8 mouse cellular contexts compared by ENCODE assay signal in the genomic region with DNA sequence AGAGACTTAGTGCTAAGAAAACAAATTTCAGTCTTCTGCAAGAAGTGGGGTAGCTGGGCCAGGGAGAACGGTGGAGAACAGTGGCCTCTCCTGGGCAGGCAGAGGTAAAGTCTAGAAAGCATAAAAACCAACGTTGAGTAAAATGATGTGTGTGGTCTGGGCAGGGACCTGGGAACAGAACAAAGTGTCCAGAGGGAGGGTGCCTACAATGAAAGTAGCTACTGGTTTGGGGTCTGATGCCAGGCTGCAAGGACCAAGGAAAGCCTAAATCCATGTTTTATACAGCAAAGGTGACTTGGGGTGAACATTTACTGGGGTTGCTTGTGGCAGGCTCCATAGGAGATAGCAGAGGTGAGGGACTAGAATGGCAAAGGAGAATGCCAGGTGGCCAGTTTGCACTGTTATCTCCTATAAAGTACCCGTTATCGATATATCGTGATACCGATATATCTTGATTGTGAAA.
DNase-seq lines count a peak whose midpoint lies in the region; ATAC-seq and TF ChIP-seq lines count a peak whose summit lies in the region.

No protein-coding gene starts in this region.

- H3K4me3 ChIP-seq in CH12.LX (replicated peaks in 1 of 3; ENCODE audit: low read depth in 2 of 3, low read length in 2 of 3, poor library complexity in 1 of 3): no peak overlapping the region
- no peak overlapping the region for H3K4me3 ChIP-seq in embryonic facial prominence, embryonic 14.5 days (ENCODE audit: low read depth, low read length)
- peak overlapping the region; percentile 72 for H3K4me3 ChIP-seq in liver, embryonic 16.5 days (ENCODE audit: low read depth, low read length)
- peak overlapping the region; percentile 53; the same call in 1 of the 2 replicates for H3K4me3 ChIP-seq in neural tube, embryonic 14.5 days (ENCODE audit: low read depth, low read length)

- intact Hi-C loops in heart, postnatal 14 days (cut with DNase I): loop anchor here (2.0 to 5.0 kb wide), 3 partner anchors 41 to 326 kb away; no protein-coding TSS in a partner anchor

- no peak overlapping the region for H3K4me2 ChIP-seq in CH12.LX (ENCODE audit: insufficient read depth, low read depth, poor library complexity, severe bottlenecking)
- peak overlapping the region; percentile 88 for H3K4me2 ChIP-seq in embryonic facial prominence, embryonic 14.5 days (ENCODE audit: low read depth, low read length)
- peak overlapping the region; percentile 70 for H3K4me2 ChIP-seq in liver, embryonic 16.5 days (ENCODE audit: low read depth, low read length)
- H3K4me2 ChIP-seq in neural tube, embryonic 14.5 days (ENCODE audit: low read depth, low read length): peak overlapping the region; percentile 82

- TF ChIP-seq EP300 in CH12.LX (IDR thresholded peaks at IDR 0.05; ENCODE audit: low read length): no peak

- no peaks in the 10 kb centered on the region for H3K79me2 ChIP-seq in CH12.LX (replicated peaks; ENCODE audit: control insufficient read depth, extremely low read depth, insufficient read depth, poor library complexity, severe bottlenecking)

- no peak for TF ChIP-seq POLR2A in CH12.LX (IDR thresholded peaks at IDR 0.05; ENCODE audit: low read depth, low read length)

- H3K4me1 ChIP-seq in CH12.LX (ENCODE audit: control insufficient read depth in 1 of 2, insufficient read depth in 2 of 2): peaks cover 10 to 26% of the 10 kb centered on the region in 2 experiments
- peaks cover 25% of the 10 kb centered on the region for H3K4me1 ChIP-seq in embryonic facial prominence, embryonic 14.5 days (ENCODE audit: control insufficient read depth, insufficient read depth, low read length)
- peaks cover 19% of the 10 kb centered on the region for H3K4me1 ChIP-seq in liver, embryonic 16.5 days (ENCODE audit: control insufficient read depth, low read depth, low read length)
- peaks cover 29% of the 10 kb centered on the region for H3K4me1 ChIP-seq in neural tube, embryonic 14.5 days (ENCODE audit: control insufficient read depth, insufficient read depth, low read length)

- TF ChIP-seq RAD21 in CH12.LX (IDR thresholded peaks at IDR 0.05; ENCODE audit: low read depth, low read length): peak; percentile 91

- no peak overlapping the region for H3K27ac ChIP-seq in CH12.LX (ENCODE audit: insufficient read depth, low read depth)
- H3K27ac ChIP-seq in embryonic facial prominence, embryonic 14.5 days (replicated peaks; ENCODE audit: low read depth, low read length): peak overlapping the region; percentile 89; the same call in 1 of the 2 replicates
- peak overlapping the region; percentile 96 for H3K27ac ChIP-seq in liver, embryonic 16.5 days (ENCODE audit: low read length)
- peak overlapping the region; percentile 97 for H3K27ac ChIP-seq in neural tube, embryonic 14.5 days (ENCODE audit: low read depth, low read length)

- peaks cover 2% of the 10 kb centered on the region for H3K27me3 ChIP-seq in CH12.LX (replicated peaks)
- H3K27me3 ChIP-seq in embryonic facial prominence, embryonic 14.5 days (replicated peaks; ENCODE audit: control insufficient read depth, insufficient read depth, low read length): no peaks in the 10 kb centered on the region
- peaks cover 31% of the 10 kb centered on the region for H3K27me3 ChIP-seq in liver, embryonic 16.5 days (ENCODE audit: control insufficient read depth, insufficient read depth, low read depth, low read length)
- H3K27me3 ChIP-seq in neural tube, embryonic 14.5 days (ENCODE audit: control insufficient read depth, insufficient read depth, low read length): no peaks in the 10 kb centered on the region

- 33% methylated on average over 6 of the region's 6 CpGs for WGBS in embryonic facial prominence, embryonic 14.5 days
- 26% methylated on average over 6 of the region's 6 CpGs for WGBS in liver, embryonic 16.5 days (ENCODE audit: insufficient replicate concordance)
- WGBS in neural tube, embryonic 14.5 days: 33% methylated on average over 6 of the region's 6 CpGs

- no peak overlapping the region for H3K9ac ChIP-seq in CH12.LX (ENCODE audit: insufficient read depth, low read depth)
- 0 out of 2 replicates have a peak overlapping the region, but pooled peaks have one; percentile 58 for H3K9ac ChIP-seq in embryonic facial prominence, embryonic 14.5 days (ENCODE audit: low read depth, low read length)
- H3K9ac ChIP-seq in liver, embryonic 16.5 days (ENCODE audit: low read depth, low read length): peak overlapping the region; percentile 76
- H3K9ac ChIP-seq in neural tube, embryonic 14.5 days (replicated peaks; ENCODE audit: low read depth, low read length): peak overlapping the region; percentile 72; the same call in 1 of the 2 replicates

- no peaks in the 10 kb centered on the region for H3K9me3 ChIP-seq in CH12.LX (replicated peaks; ENCODE audit: low read length)
- H3K9me3 ChIP-seq in embryonic facial prominence, embryonic 14.5 days (ENCODE audit: control insufficient read depth, low read length): no peaks in the 10 kb centered on the region
- no peaks in the 10 kb centered on the region for H3K9me3 ChIP-seq in liver, embryonic 16.5 days (replicated peaks; ENCODE audit: control insufficient read depth, low read length)
- H3K9me3 ChIP-seq in neural tube, embryonic 14.5 days (ENCODE audit: control insufficient read depth, low read length): no peaks in the 10 kb centered on the region

- peak in 1 of 2 experiments; percentile 79; a peak in 2 of 4 replicates for TF ChIP-seq CTCF in CH12.LX (conservative IDR thresholded peaks at IDR 0.05 in 1 of 2, IDR thresholded peaks at IDR 0.05 in 1 of 2; ENCODE audit: low read depth in 2 of 2, low read length in 2 of 2)

- ATAC-seq in embryonic facial prominence, embryonic 14.5 days (ENCODE audit: low read depth): no peak
- no peak for ATAC-seq in liver, embryonic 16.5 days (ENCODE audit: low read depth)
- no peak for ATAC-seq in neural tube, embryonic 14.5 days (ENCODE audit: low read depth)

- peak; percentile 48 for DNase-seq in CH12.LX (ENCODE audit: extremely low read depth)
- DNase-seq in adrenal gland, postnatal 14 days: peak; percentile 76
- peak; percentile 70 for DNase-seq in embryonic facial prominence, embryonic 14.5 days (ENCODE audit: low spot score)
- DNase-seq in heart, postnatal 14 days: peak; percentile 55 to 64
- peak; percentile 55 to 77 for DNase-seq in kidney, postnatal 25 days
- peak; percentile 35 to 58 for DNase-seq in thymus, postnatal 36 days

- dilution Hi-C loops in CH12.LX (cut with MboI; ENCODE audit: extremely low pct_ligation_motif_present, extremely low pct_unique_long_range_greater_than_20kb, low sequenced_read_pairs): no loop called here

- H3K36me3 ChIP-seq in CH12.LX (replicated peaks in 1 of 2; ENCODE audit: control insufficient read depth in 1 of 2, insufficient read depth in 1 of 2, low read length in 1 of 2): no peaks in the 10 kb centered on the region
- H3K36me3 ChIP-seq in embryonic facial prominence, embryonic 14.5 days (ENCODE audit: control insufficient read depth, insufficient read depth, low read length): no peaks in the 10 kb centered on the region
- no peaks in the 10 kb centered on the region for H3K36me3 ChIP-seq in liver, embryonic 16.5 days (ENCODE audit: control insufficient read depth, insufficient read depth)
- no peaks in the 10 kb centered on the region for H3K36me3 ChIP-seq in neural tube, embryonic 14.5 days (ENCODE audit: control insufficient read depth, insufficient read depth, low read length)

- in situ Hi-C loops in CH12.LX (cut with MboI; ENCODE audit: low pct_ligation_motif_present, low pct_unique_long_range_greater_than_20kb, low sequenced_read_pairs): loop anchor here (25.0 kb wide), 1 partner anchor 441 kb away; no protein-coding TSS in a partner anchor

TF ChIP-seq in CH12.LX, 34 proteins besides CTCF, POLR2A, EP300 and RAD21:
- no peak for TF ChIP-seq MAX (IDR thresholded peaks at IDR 0.05; ENCODE audit: low read length)
- TF ChIP-seq NRF1 (IDR thresholded peaks at IDR 0.05; ENCODE audit: low read depth, low read length): no peak
- peak; percentile 11; the same call in 1 of the 2 replicates for TF ChIP-seq ZC3H11A (IDR thresholded peaks at IDR 0.05; ENCODE audit: low read depth, low read length)
- no peak for TF ChIP-seq ELF1 (IDR thresholded peaks at IDR 0.05; ENCODE audit: low read depth, low read length)
- no peak for TF ChIP-seq POLR2AphosphoS2 (IDR thresholded peaks at IDR 0.05; ENCODE audit: low read depth, low read length)
- no peak for TF ChIP-seq PAX5 (IDR thresholded peaks at IDR 0.05; ENCODE audit: low read length)
- TF ChIP-seq CHD2 (IDR thresholded peaks at IDR 0.05; ENCODE audit: low read length): no peak
- no peak for TF ChIP-seq ZNF384 (IDR thresholded peaks at IDR 0.05; ENCODE audit: low read depth, low read length)
- TF ChIP-seq SMC3 (IDR thresholded peaks at IDR 0.05; ENCODE audit: low read depth, low read length): peak; percentile 77

Comparison
In these comparisons a context has a peak if more than half of its experiments do, and no peak if none do; other contexts are left out.
1. H3K4me3 ChIP-seq: peak in liver, embryonic 16.5 days (single experiment) and neural tube, embryonic 14.5 days (single experiment); none in CH12.LX (0 of 3) and embryonic facial prominence, embryonic 14.5 days (single experiment).
2. Peak in every context shown above with its lines, with median percentiles within 50 percentile points of each other: DNase-seq.